Mouse (Mus musculus): Measurements from ENCODE around the gene G6pdx. TPM values are rescaled to one million over a fixed set of nuclear protein-coding genes. Genes with fewer than 3 reads are reported as not detected.

G6pdx gene
- 1 to 10 TPM; 6.8 to 7.1 TPM for total RNA-seq (2021)

- intact Hi-C loops (cut with DNase I) = no loop called here
Measured at GRCm38 (mm10) chrX:74428826-74429276, at the start of gene G6pdx. Gene G6pdx, minus strand, starts transcription at chrX:74429194.

GRCm38 (mm10) chrX:74452773-74453172, 23.8 kb upstream of the G6pdx start:
- intact Hi-C loops (cut with DNase I) = no loop called here
- DNase-seq = no peak

More at GRCm38 (mm10) chrX:74428826-74429276, at the start of gene G6pdx:
- peak; percentile 86 to 88 for DNase-seq

GRCm38 (mm10) chrX:74451157-74451912, 22.3 kb upstream of the G6pdx start:
- intact Hi-C loops (cut with DNase I) = no loop called here
- no peak for DNase-seq

GRCm38 (mm10) chrX:74429290-74429821, 362 bp upstream of the G6pdx start:
- intact Hi-C loops (cut with DNase I) = no loop called here
- DNase-seq = peak; percentile 74 to 76

GRCm38 (mm10) chrX:74428146-74428825, 708 bp downstream of the G6pdx start:
- no peak for DNase-seq
- intact Hi-C loops (cut with DNase I) = no loop called here

- intact Hi-C loops (cut with DNase I) = no loop called here
- no peak for DNase-seq
Measured at GRCm38 (mm10) chrX:74427116-74427515, 1.9 kb downstream of the G6pdx start.

GRCm38 (mm10) chrX:74426256-74426655, 2.7 kb downstream of the G6pdx start:
- intact Hi-C loops (cut with DNase I) = no loop called here
- DNase-seq = no peak

GRCm38 (mm10) chrX:74425195-74425594, 3.8 kb downstream of the G6pdx start:
- intact Hi-C loops (cut with DNase I) = no loop called here
- peak; percentile 23 to 28 for DNase-seq

GRCm38 (mm10) chrX:74424443-74424842, 4.6 kb downstream of the G6pdx start:
- intact Hi-C loops (cut with DNase I) = no loop called here
- DNase-seq = no peak

GRCm38 (mm10) chrX:74413377-74413776, 15.6 kb downstream of the G6pdx start:
- peak; percentile 57 to 67 for DNase-seq
- intact Hi-C loops (cut with DNase I) = loop anchor here (1.0 to 10.0 kb wide), 8 partner anchors 165 to 1399 kb away; partner anchors contain the start of genes Hcfc1 and Irak1

GRCm38 (mm10) chrX:74408340-74408739, 20.7 kb downstream of the G6pdx start:
- DNase-seq = no peak
- intact Hi-C loops (cut with DNase I) = no loop called here

GRCm38 (mm10) chrX:74400136-74400535, 28.9 kb downstream of the G6pdx start:
- intact Hi-C loops (cut with DNase I) = no loop called here

GRCm38 (mm10) chrX:74392535-74393443, 36.2 kb downstream of the G6pdx start, which contains the start of the genes Fam3a and Ikbkg:
Gene Fam3a, minus strand, starts transcription at chrX:74393272.
Gene Ikbkg, plus strand, starts transcription at chrX:74393290.
- DNase-seq = peak; percentile 71 to 74
- intact Hi-C loops (cut with DNase I) = no loop called here

More at GRCm38 (mm10) chrX:74400136-74400535, 28.9 kb downstream of the G6pdx start:
- no peak for DNase-seq

- DNase-seq = no peak
- intact Hi-C loops (cut with DNase I) = no loop called here
Measured at GRCm38 (mm10) chrX:74388153-74388552, 40.8 kb downstream of the G6pdx start.

GRCm38 (mm10) chrX:74384451-74384850, 44.5 kb downstream of the G6pdx start:
- no peak for DNase-seq
- intact Hi-C loops (cut with DNase I) = no loop called here

GRCm38 (mm10) chrX:74372888-74373549, 56.0 kb downstream of the G6pdx start, which contains the start of the genes Ubl4a and Slc10a3:
Gene Ubl4a, minus strand, starts transcription at chrX:74373218.
Gene Slc10a3, minus strand, starts transcription at chrX:74373349.
- intact Hi-C loops (cut with DNase I) = no loop called here
- DNase-seq = peak; percentile 81 to 82

GRCm38 (mm10) chrX:74368209-74368909, 60.6 kb downstream of the G6pdx start:
- intact Hi-C loops (cut with DNase I) = loop anchor here (5.0 kb wide), 1 partner anchor 56 kb away; the partner anchor contains the start of gene Fam50a
- DNase-seq = peak; percentile 75 to 76

GRCm38 (mm10) chrX:74367512-74367911, 61.5 kb downstream of the G6pdx start:
- DNase-seq = no peak
- intact Hi-C loops (cut with DNase I) = loop anchor here (5.0 kb wide), 1 partner anchor 55 kb away; the partner anchor contains the start of gene Fam50a

All from heart, postnatal 36 days (tissue).